Mouse (Mus musculus): Measurements from ENCODE around the gene Rcor1.

- TF ChIP-seq POLR2A (IDR thresholded peaks at IDR 0.05; ENCODE audit: borderline replicate concordance, extremely low read depth, low read depth, low read length): no peak
- TF ChIP-seq CTCF (IDR thresholded peaks at IDR 0.05; ENCODE audit: insufficient read depth, low read length): no peak
Measured at GRCm38 (mm10) chr12:111155756-111156155, 116.6 kb downstream of the Rcor1 start.
